Mouse (Mus musculus): ENCODE measurements around the gene Ltbp4. TPM values are rescaled to one million over a fixed set of nuclear protein-coding genes. Genes with fewer than 3 reads are reported as not detected.

The Ltbp4 gene
- total RNA-seq (2023), result 1.2 TPM

DNA sequence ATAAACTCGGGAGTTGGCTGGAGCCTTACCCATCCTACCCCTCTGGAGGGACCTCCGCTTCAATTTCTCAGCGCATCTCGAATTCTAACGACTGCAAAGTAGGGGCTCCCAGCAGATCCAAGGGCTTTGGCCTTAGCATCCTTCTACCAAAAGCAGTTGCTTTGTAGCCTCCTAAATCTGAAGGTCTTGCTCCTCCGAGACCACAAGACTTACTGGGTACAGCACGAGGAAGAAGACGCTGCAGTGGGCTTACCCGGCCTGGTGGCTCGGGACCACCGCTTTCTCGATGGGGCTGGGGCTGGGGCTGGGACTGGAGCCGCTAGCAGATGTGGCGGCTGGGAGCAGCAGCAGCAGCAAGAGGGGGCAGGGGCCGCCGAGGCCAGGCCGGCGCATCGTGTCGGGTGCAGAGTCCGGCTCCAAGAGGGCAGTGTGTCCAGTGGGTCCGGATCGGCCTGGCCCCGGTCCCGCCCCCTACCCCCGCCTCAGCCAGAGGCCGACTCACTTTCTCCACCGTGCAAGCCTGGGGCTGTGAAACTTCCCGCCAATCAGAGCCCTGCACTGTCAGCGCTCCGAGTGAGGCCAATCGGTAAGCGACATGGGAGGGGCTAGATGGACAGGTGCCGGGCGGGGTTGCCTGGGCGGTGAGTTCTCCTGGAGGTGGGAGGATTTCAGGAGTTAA is at the start of gene Ltbp4:
Ltbp4 (minus strand) TSS at position 518 of the 679 bp plus-strand sequence.

GRCm38 (mm10) chr7:27356861-27357594 is 19.5 kb upstream of the Ltbp4 start, which contains the start of gene Gm20479:
Gene Gm20479, minus strand, starts transcription at chr7:27357419.

DNA sequence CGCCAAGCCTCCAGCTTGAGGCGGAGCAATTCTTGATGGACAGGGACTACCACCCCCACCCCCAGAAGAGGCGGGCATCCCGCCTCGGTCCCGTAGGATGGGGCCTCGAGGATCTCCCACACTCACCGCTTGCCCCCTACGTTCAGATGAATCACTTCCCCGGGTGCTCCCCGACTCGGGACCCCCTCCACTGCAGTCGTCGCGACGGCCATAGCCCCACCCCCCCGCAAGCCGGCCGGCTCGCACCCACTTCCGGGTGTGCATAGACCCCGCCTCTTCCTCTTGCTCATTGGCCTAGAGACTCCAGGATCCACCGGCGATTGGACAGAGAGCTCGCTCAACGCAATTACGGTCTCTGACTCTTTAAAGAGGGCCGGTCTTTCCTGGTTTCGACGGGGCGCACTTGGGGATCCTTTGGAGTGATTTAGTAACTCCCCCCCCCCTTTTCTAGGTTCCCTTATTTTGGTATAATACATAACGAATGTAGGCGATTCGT is 18.3 kb upstream of the Ltbp4 start, which contains the start of gene Shkbp1:
Shkbp1 (minus strand) TSS at position 275 of the 496 bp plus-strand sequence.

GRCm38 (mm10) chr7:27258205-27258899 is 79.1 kb downstream of the Ltbp4 start, which contains the start of gene Numbl:
Gene Numbl, plus strand, starts transcription at chr7:27258433.

Other genes starting within 250 kb of the Ltbp4 start
- gene Cyp2f2, start 217.8 kb downstream of the Ltbp4 start, total RNA-seq (2023), result not detected
- gene Cyp2t4, start 184.0 kb downstream of the Ltbp4 start, total RNA-seq (2023), result not detected
- 71.8 TPM for gene Egln2, start 170.9 kb downstream of the Ltbp4 start, total RNA-seq (2023)
- gene Rab4b, start 158.8 kb downstream of the Ltbp4 start, total RNA-seq (2023), result 85.3 TPM
- gene Gm21983, start 156.6 kb downstream of the Ltbp4 start, total RNA-seq (2023), result not detected
- 1.1 TPM for gene Mia, start 156.5 kb downstream of the Ltbp4 start, total RNA-seq (2023)
- 19.7 TPM for gene BC024978, start 141.9 kb downstream of the Ltbp4 start, total RNA-seq (2023)
- gene Snrpa, start 141.4 kb downstream of the Ltbp4 start, total RNA-seq (2023), result 84.5 TPM
- 12.4 TPM for gene Itpkc, start 109.0 kb downstream of the Ltbp4 start, total RNA-seq (2023)
- gene Coq8b, start 104.7 kb downstream of the Ltbp4 start, total RNA-seq (2023), result 14.0 TPM
- 3.1 TPM for gene Numbl, start 79.3 kb downstream of the Ltbp4 start, total RNA-seq (2023)
- gene Shkbp1, start 18.3 kb upstream of the Ltbp4 start, total RNA-seq (2023), result 80.0 TPM
- gene Gm20479, start 19.7 kb upstream of the Ltbp4 start, total RNA-seq (2023), result not detected
- not detected for gene Sptbn4, start 110.0 kb upstream of the Ltbp4 start, total RNA-seq (2023)
- 13.1 TPM for gene Blvrb, start 110.3 kb upstream of the Ltbp4 start, total RNA-seq (2023)
- 9.9 TPM for gene Sertad3, start 136.1 kb upstream of the Ltbp4 start, total RNA-seq (2023)
- gene Sertad1, start 149.2 kb upstream of the Ltbp4 start, total RNA-seq (2023), result 59.1 TPM
- gene Prx, start 161.6 kb upstream of the Ltbp4 start, total RNA-seq (2023), result 0.95 TPM
- gene Hipk4, start 185.6 kb upstream of the Ltbp4 start, total RNA-seq (2023), result 0.34 TPM
- gene Pld3, start 215.5 kb upstream of the Ltbp4 start, total RNA-seq (2023), result 135 TPM
- 27.6 TPM for gene 2310022A10Rik, start 215.5 kb upstream of the Ltbp4 start, total RNA-seq (2023)